Mouse (Mus musculus) liver, embryonic 16.5 days (tissue): ENCODE measurements around the gene Tead4. TPM values are rescaled to one million over a fixed set of nuclear protein-coding genes. Genes with fewer than 3 reads are reported as not detected.

Experiments
- ATAC-seq: fragments of 200-750 bp; cut with Nextera tagmentation; 2 replicates; pipeline ENCODE4 v1.8.0; 2017; ENCODE audit warnings: low read depth, mild to moderate bottlenecking, moderate number of reproducible peaks, moderate library complexity
- H3K27ac ChIP-seq: fragments of 300-500 bp; sonication (generic); 2 replicates; pipeline ENCODE4 v1.5.1; 2014; ENCODE audit warnings: mild to moderate bottlenecking, low read length
- H3K27me3 ChIP-seq: fragments of 300-500 bp; sonication (generic); 2 replicates; pipeline ENCODE4 v1.6.1; 2014; ENCODE audit warnings: low read depth, low read length, mixed read lengths; ENCODE audit not compliant: control insufficient read depth, insufficient read depth
- H3K36me3 ChIP-seq: fragments of 300-500 bp; sonication (generic); 2 replicates; pipeline ENCODE4 v1.6.1; 2014; ENCODE audit warnings: mild to moderate bottlenecking; ENCODE audit not compliant: control insufficient read depth, insufficient read depth
- H3K4me1 ChIP-seq: fragments of 300-500 bp; sonication (generic); 2 replicates; pipeline ENCODE4 v1.6.1; 2014; ENCODE audit warnings: low read depth, low read length, mixed read lengths; ENCODE audit not compliant: control insufficient read depth
- H3K4me2 ChIP-seq: fragments of 300-500 bp; sonication (generic); 2 replicates; pipeline ENCODE4 v1.6.1; 2014; ENCODE audit warnings: low read depth, low read length, mixed read lengths
- H3K4me3 ChIP-seq: fragments of 300-500 bp; sonication (generic); 2 replicates; pipeline ENCODE4 v1.5.1; 2014; ENCODE audit warnings: low read depth, mild to moderate bottlenecking, low read length
- H3K9ac ChIP-seq: fragments of 300-500 bp; sonication (generic); 2 replicates; pipeline ENCODE4 v1.6.1; 2014; ENCODE audit warnings: low read depth, low read length
- H3K9me3 ChIP-seq: fragments of 300-500 bp; sonication (generic); replicated peaks from 2 replicates; pipeline ENCODE4 v1.6.1; 2016; ENCODE audit warnings: low read length; ENCODE audit not compliant: control insufficient read depth
- WGBS: fragments of 180-500 bp; shearing (Covaris S2); extraction: QIAGEN DNeasy Blood & Tissue Kit; methylation state at CpG from one replicate; pipeline ENCODE4 v1.1.7; 2014; ENCODE audit not compliant: insufficient replicate concordance; 5-methylcytosine and 5-hydroxymethylcytosine counted together
- polyA plus RNA-seq: library from polyadenylated mRNA; unstranded; fragments of >200 nt; fragmentation: Nextera tagmentation; extraction: Ambion mirVana; gene quantifications from 2 replicates; pipeline ENCODE4 v1.2.1, GENCODE M21; 2015

Gene Tead4
- polyA plus RNA-seq, 1 experiment from 2014 or later: 0.51 TPM

DNA sequence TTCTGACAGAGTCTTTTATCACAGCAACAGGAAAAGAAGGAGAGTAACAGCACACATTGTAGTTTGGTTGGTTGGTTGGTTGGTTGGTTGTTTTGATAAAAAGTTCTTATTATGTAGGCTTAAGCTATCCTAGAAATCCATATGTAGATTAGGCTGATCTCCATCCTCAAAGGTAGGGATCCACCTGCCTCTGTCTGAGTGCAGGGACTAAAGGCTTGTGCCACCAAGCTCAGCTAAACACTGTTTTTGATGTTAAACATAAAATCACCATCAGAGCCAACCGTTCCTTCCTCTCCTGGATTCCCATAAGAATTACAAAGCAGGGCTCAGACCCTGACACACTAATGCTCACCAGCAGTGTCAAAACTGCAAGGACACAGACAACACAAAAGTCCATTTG, 39.1 kb downstream of the Tead4 start:
- no peak overlapping the region for H3K4me3 ChIP-seq
- ATAC-seq: no peak
- 56% methylated on average over 1 of the region's 1 CpGs for WGBS
- no peaks in the 10 kb centered on the region for H3K9me3 ChIP-seq
- no peaks in the 10 kb centered on the region for H3K27me3 ChIP-seq
- no peak overlapping the region for H3K9ac ChIP-seq
- no peaks in the 10 kb centered on the region for H3K36me3 ChIP-seq
- H3K27ac ChIP-seq: no peak overlapping the region
- H3K4me1 ChIP-seq: no peaks in the 10 kb centered on the region
- no peak overlapping the region for H3K4me2 ChIP-seq

- H3K36me3 ChIP-seq: no peaks in the 10 kb centered on the region
- no peaks in the 10 kb centered on the region for H3K27me3 ChIP-seq
- WGBS: 82% methylated on average over 3 of the region's 3 CpGs
- H3K9me3 ChIP-seq: no peaks in the 10 kb centered on the region
- no peak for ATAC-seq
- H3K4me3 ChIP-seq: no peak overlapping the region
- H3K4me2 ChIP-seq: no peak overlapping the region
- no peaks in the 10 kb centered on the region for H3K4me1 ChIP-seq
- no peak overlapping the region for H3K9ac ChIP-seq
- H3K27ac ChIP-seq: no peak overlapping the region
Measured at GRCm38 (mm10) chr6:128259252-128259651, 41.4 kb downstream of the Tead4 start.

DNA sequence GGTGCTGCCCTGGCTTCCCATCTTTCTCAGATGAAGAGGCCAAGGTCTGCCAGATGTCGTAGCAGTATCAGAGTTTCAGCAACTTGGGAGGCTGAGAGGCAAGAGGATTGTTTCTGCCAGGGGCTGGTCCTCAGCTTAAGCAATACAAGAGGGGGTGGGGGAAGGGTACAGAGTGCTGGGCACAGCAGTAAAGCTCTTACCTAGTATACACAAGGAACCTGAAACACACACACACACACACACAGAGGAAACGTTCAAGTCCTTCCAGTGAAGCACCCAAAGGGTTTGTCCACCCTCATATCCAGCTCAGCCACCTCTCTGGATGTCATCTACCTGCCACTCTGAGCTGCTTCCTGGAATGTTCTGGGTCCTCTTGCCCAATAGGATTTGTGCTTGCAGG, 44.7 kb downstream of the Tead4 start:
- Histone ChIP-seq H3K4me2 (no peak overlapping the region), H3K9me3 (no peaks in the 10 kb centered on the region), H3K4me1 (no peaks in the 10 kb centered on the region), H3K9ac (no peak overlapping the region), H3K36me3 (no peaks in the 10 kb centered on the region), H3K4me3 (no peak overlapping the region), H3K27ac (no peak overlapping the region), H3K27me3 (no peaks in the 10 kb centered on the region)
- 46% methylated on average over 2 of the region's 2 CpGs for WGBS
- ATAC-seq: no peak

DNA sequence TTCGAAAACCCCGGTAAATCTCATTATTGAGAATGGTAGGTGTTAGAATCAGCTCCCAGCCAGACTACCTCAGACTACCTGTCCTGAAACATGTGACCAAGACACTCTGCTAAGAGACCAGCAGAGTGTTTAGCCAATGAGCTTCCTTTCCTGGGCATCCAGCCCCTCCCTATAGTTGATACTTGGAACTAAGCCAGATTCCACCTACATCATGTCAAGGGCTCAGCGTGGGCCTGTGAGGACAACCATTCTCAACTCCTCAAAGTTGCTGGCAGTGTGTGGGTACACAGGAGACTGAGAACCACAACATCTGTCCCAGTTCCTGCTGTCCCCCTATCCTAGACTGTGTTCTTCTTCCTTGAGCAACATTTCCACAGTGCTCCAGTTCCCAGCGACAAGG, 45.3 kb downstream of the Tead4 start:
- Histone ChIP-seq H3K27me3 (no peaks in the 10 kb centered on the region), H3K4me1 (no peaks in the 10 kb centered on the region), H3K9ac (no peak overlapping the region), H3K4me2 (no peak overlapping the region), H3K27ac (no peak overlapping the region), H3K9me3 (no peaks in the 10 kb centered on the region), H3K4me3 (no peak overlapping the region), H3K36me3 (no peaks in the 10 kb centered on the region)
- ATAC-seq: no peak
- WGBS: 62% methylated on average over 4 of the region's 4 CpGs

DNA sequence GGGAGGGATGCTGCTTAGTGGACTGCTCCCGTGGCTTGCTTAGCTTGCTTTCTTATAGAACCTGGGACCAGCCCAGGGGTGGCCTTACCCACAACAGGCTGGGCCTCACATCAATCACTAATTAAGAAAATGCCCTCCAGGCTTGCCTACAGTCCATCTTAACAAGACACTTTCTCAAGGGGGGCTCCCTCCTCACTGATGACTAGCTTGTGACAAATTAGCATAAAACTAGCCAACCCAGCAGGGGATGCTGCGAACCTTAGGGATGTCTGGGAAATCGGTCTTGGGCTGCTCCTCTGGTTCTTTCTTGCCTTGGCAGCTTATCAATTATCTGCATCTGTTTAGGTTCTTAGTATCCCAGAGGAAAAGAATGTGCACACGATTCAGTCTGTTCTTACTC, 46.1 kb downstream of the Tead4 start:
- no peak for ATAC-seq
- Histone ChIP-seq H3K9me3 (no peaks in the 10 kb centered on the region), H3K4me1 (no peaks in the 10 kb centered on the region), H3K27ac (no peak overlapping the region), H3K36me3 (no peaks in the 10 kb centered on the region), H3K4me3 (no peak overlapping the region), H3K27me3 (no peaks in the 10 kb centered on the region), H3K4me2 (no peak overlapping the region), H3K9ac (no peak overlapping the region)
- WGBS: 55% methylated on average over 4 of the region's 4 CpGs

DNA sequence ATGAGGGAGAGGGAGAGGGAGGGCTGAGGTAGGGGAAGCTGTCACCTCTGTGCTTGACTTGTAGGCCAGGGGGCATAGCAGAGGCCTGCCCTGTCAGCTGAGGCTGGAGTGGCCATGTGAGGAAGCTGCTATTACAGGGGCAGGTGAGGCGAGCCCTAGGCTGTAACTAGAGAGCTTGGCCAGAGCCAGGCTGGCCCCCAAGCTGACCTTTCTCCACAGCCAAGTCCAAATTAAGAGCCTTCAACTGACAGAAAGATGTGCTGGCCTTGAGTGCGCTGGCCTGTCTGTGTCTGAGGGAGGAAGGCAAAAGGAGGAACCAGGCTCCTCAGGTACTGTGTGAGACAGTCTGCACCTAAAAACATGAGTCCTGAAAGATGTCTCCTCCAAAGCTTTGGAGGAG, 47.5 kb downstream of the Tead4 start:
- Histone ChIP-seq H3K36me3 (no peaks in the 10 kb centered on the region), H3K9ac (no peak overlapping the region), H3K9me3 (no peaks in the 10 kb centered on the region), H3K4me2 (no peak overlapping the region), H3K4me3 (no peak overlapping the region), H3K4me1 (no peaks in the 10 kb centered on the region), H3K27ac (no peak overlapping the region), H3K27me3 (no peaks in the 10 kb centered on the region)
- ATAC-seq: no peak
- 55% methylated on average over 2 of the region's 2 CpGs for WGBS

- WGBS: 58% methylated on average over 5 of the region's 5 CpGs
Measured at GRCm38 (mm10) chr6:128250596-128250995, 50.0 kb downstream of the Tead4 start.

GRCm38 (mm10) chr6:128237102-128237763, 63.4 kb downstream of the Tead4 start:
- 64% methylated on average over 2 of the region's 2 CpGs for WGBS
- Histone ChIP-seq H3K9me3 (no peaks in the 10 kb centered on the region), H3K4me3 (no peak overlapping the region), H3K4me1 (no peaks in the 10 kb centered on the region), H3K27ac (no peak overlapping the region), H3K9ac (no peak overlapping the region), H3K36me3 (no peaks in the 10 kb centered on the region), H3K4me2 (no peak overlapping the region), H3K27me3 (no peaks in the 10 kb centered on the region)
- no peak for ATAC-seq

More at GRCm38 (mm10) chr6:128250596-128250995, 50.0 kb downstream of the Tead4 start:
- Histone ChIP-seq H3K36me3 (no peaks in the 10 kb centered on the region), H3K4me2 (no peak overlapping the region), H3K27me3 (no peaks in the 10 kb centered on the region), H3K4me3 (no peak overlapping the region), H3K9ac (no peak overlapping the region), H3K9me3 (no peaks in the 10 kb centered on the region), H3K4me1 (no peaks in the 10 kb centered on the region), H3K27ac (no peak overlapping the region)
- ATAC-seq: no peak

DNA sequence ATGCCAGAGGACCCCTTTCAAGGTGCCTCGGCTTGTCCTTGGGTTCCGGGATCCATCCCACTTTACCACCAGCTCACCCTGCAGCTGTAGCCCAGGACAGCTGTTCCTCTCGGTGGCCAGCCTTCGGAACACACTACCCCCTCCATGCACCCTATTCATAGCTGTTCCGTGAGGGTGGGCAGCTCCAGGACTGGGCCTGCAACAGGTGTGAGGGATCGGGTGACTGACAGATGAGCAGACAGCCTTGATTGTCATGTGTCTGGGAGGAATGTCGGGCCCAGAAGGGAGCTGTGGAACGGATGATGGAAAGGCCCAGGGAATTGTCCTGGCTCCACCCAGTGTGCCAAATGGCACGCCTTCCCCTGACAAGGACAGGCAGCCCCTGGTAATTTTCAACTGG, 64.0 kb downstream of the Tead4 start:
- 71% methylated on average over 9 of the region's 9 CpGs for WGBS
- Histone ChIP-seq H3K27me3 (no peaks in the 10 kb centered on the region), H3K9ac (no peak overlapping the region), H3K9me3 (no peaks in the 10 kb centered on the region), H3K36me3 (no peaks in the 10 kb centered on the region), H3K4me1 (no peaks in the 10 kb centered on the region), H3K27ac (no peak overlapping the region), H3K4me3 (no peak overlapping the region), H3K4me2 (no peak overlapping the region)
- no peak for ATAC-seq
